Mouse (Mus musculus) myocyte (in vitro differentiated cells): ENCODE data around the gene Tigd2.

Source experiments
- E2F4 ChIP-seq: IDR thresholded peaks from one replicate; pipeline ENCODE4 v1.6.1; 2011; ENCODE audit warnings: mild to moderate bottlenecking, control low read depth, moderate library complexity; ENCODE audit not compliant: insufficient read depth
- MYOD1 ChIP-seq, 3 experiments: IDR thresholded peaks; one replicate each; pipeline ENCODE4 v1.6.1; 2011; ENCODE audit warnings: control low read depth in 2 of 3, low read depth in 2 of 3, mild to moderate bottlenecking in 2 of 3, moderate library complexity in 1 of 3; ENCODE audit not compliant: insufficient read length in 2 of 3, control insufficient read depth in 1 of 3
- MYOG ChIP-seq, 3 experiments: IDR thresholded peaks; one replicate each; pipeline ENCODE4 v1.6.1; 2011; ENCODE audit warnings: control low read depth in 2 of 3, low read depth in 2 of 3, mild to moderate bottlenecking in 2 of 3; ENCODE audit not compliant: insufficient read length in 2 of 3, control insufficient read depth in 1 of 3, insufficient read depth in 1 of 3
- POLR2A ChIP-seq: IDR thresholded peaks from one replicate; pipeline ENCODE4 v1.6.1; 2011; ENCODE audit warnings: low read depth, mild to moderate bottlenecking, control low read depth, moderate library complexity; ENCODE audit not compliant: insufficient read length
- TCF3 ChIP-seq: IDR thresholded peaks from one replicate; pipeline ENCODE4 v1.6.1; 2011; ENCODE audit warnings: low read depth, control low read depth; ENCODE audit not compliant: insufficient read length
- USF1 ChIP-seq: IDR thresholded peaks from one replicate; pipeline ENCODE4 v1.6.1; 2011; ENCODE audit warnings: low read depth, mild to moderate bottlenecking, control low read depth, moderate library complexity

GRCm38 (mm10) chr6:59162887-59163286, 45.8 kb upstream of the Tigd2 start:
- no peak for TF ChIP-seq MYOG (IDR thresholded peaks at IDR 0.05; ENCODE audit: control insufficient read depth in 1 of 3, insufficient read depth in 1 of 3, insufficient read length in 2 of 3, low read depth in 2 of 3)
- no peak for TF ChIP-seq POLR2A
- no peak for TF ChIP-seq USF1
- TF ChIP-seq E2F4: no peak
- no peak for TF ChIP-seq TCF3
- TF ChIP-seq MYOD1 (IDR thresholded peaks at IDR 0.05; ENCODE audit: control insufficient read depth in 1 of 3, insufficient read length in 2 of 3, low read depth in 2 of 3): no peak
